Mouse (Mus musculus): ENCODE measurements around the gene Zfp651.

GRCm38 (mm10) chr9:121772412-121772811 is 13.3 kb downstream of the Zfp651 start:
- TF ChIP-seq GATA1 (IDR thresholded peaks at IDR 0.05; ENCODE audit: low read length) (no peak), TAL1 (IDR thresholded peaks at IDR 0.05; ENCODE audit: low read length) (no peak)

Measured in erythroblast, embryonic 14.5 days (primary cell).